Comparison of ENCODE assay signal across 7 mouse cellular contexts in genomic region chr17:47436907-47437547, GRCm38 (mm10). TPM values are rescaled to one million over a fixed set of nuclear protein-coding genes. Genes with fewer than 3 reads are reported as not detected.
DNase-seq lines count a peak whose midpoint lies in the region; ATAC-seq and TF ChIP-seq lines count a peak whose summit lies in the region.

1700001C19Rik (minus strand) TSS chr17:47437376.

- H3K9ac ChIP-seq in forebrain, embryonic 14.5 days (ENCODE audit: low read length) = peak within 1 kb of the TSS; percentile 35; the same call in 1 of the 2 replicates
- peak within 1 kb of the TSS; percentile 54 for H3K9ac ChIP-seq in liver, embryonic 15.5 days

- peaks cover 45% of the 10 kb centered on the region for H3K27me3 ChIP-seq in forebrain, embryonic 14.5 days (replicated peaks; ENCODE audit: control insufficient read depth, insufficient read depth, low read length)
- H3K27me3 ChIP-seq in liver, embryonic 15.5 days = peaks cover 44% of the 10 kb centered on the region

- TF ChIP-seq CTCF in olfactory bulb, adult 2 months (IDR thresholded peaks at IDR 0.05; ENCODE audit: insufficient read depth, low read depth, low read length) = no peak

- no peak for TF ChIP-seq POLR2A in olfactory bulb, adult 2 months (IDR thresholded peaks at IDR 0.05; ENCODE audit: insufficient read depth, low read depth, low read length)

- H3K27ac ChIP-seq in forebrain, embryonic 14.5 days (ENCODE audit: low read depth, low read length) = no peak within 1 kb of the TSS
- peak within 1 kb of the TSS; percentile 72 for H3K27ac ChIP-seq in liver, embryonic 15.5 days (replicated peaks)
- no peak within 1 kb of the TSS for H3K27ac ChIP-seq in olfactory bulb, adult 2 months (ENCODE audit: insufficient read depth, low read depth, low read length)

- no peaks in the 10 kb centered on the region for H3K9me3 ChIP-seq in forebrain, embryonic 14.5 days (replicated peaks; ENCODE audit: control insufficient read depth, low read length)
- H3K9me3 ChIP-seq in liver, embryonic 15.5 days (replicated peaks) = no peaks in the 10 kb centered on the region

- H3K4me1 ChIP-seq in forebrain, embryonic 14.5 days (ENCODE audit: control insufficient read depth, insufficient read depth, low read length) = peaks cover 6% of the 10 kb centered on the region; the same call in 1 of the 2 replicates
- peaks cover 54% of the 10 kb centered on the region for H3K4me1 ChIP-seq in liver, embryonic 15.5 days (replicated peaks)
- H3K4me1 ChIP-seq in olfactory bulb, adult 2 months (ENCODE audit: control insufficient read depth, insufficient read depth, low read length) = peaks cover 23% of the 10 kb centered on the region

- H3K4me2 ChIP-seq in forebrain, embryonic 14.5 days (ENCODE audit: low read length) = peak within 1 kb of the TSS; percentile 52
- peak within 1 kb of the TSS; percentile 69 for H3K4me2 ChIP-seq in liver, embryonic 15.5 days

- peak; percentile 18 for DNase-seq in thymus, postnatal 14 days
- DNase-seq in thymus, postnatal 36 days = no peak
- DNase-seq in forebrain, embryonic 14.5 days (ENCODE audit: low spot score) = no peak
- DNase-seq in spleen, adult 12 weeks (ENCODE audit: low spot score) = no peak

- WGBS in forebrain, embryonic 14.5 days = 2% methylated on average over 24 of the region's 25 CpGs
- 4% methylated on average over 25 of the region's 25 CpGs for WGBS in liver, embryonic 15.5 days (ENCODE audit: insufficient replicate concordance)
- 18% methylated on average over 25 of the region's 25 CpGs for WGBS in olfactory bulb, adult 2 months

- peak within 1 kb of the TSS; percentile 29 for H3K4me3 ChIP-seq in forebrain, embryonic 14.5 days (ENCODE audit: low read depth, low read length)
- H3K4me3 ChIP-seq in liver, embryonic 15.5 days (replicated peaks) = peak within 1 kb of the TSS; percentile 59
- H3K4me3 ChIP-seq in olfactory bulb, adult 2 months (ENCODE audit: insufficient read depth, low read depth, low read length) = peak within 1 kb of the TSS; percentile 26

- no peaks in the 10 kb centered on the region for H3K36me3 ChIP-seq in forebrain, embryonic 14.5 days (ENCODE audit: control insufficient read depth, insufficient read depth, low read length)
- H3K36me3 ChIP-seq in liver, embryonic 15.5 days (replicated peaks) = no peaks in the 10 kb centered on the region

- ATAC-seq in forebrain, embryonic 14.5 days = no peak
- peak; percentile 29; the same call in 1 of the 2 replicates for ATAC-seq in liver, embryonic 15.5 days (ENCODE audit: insufficient read depth)
- no peak for ATAC-seq in megakaryocyte-erythroid progenitor cell, adult 5-6 weeks (replicated peaks; ENCODE audit: low FRiP score, low TSS enrichment, poor library complexity, severe bottlenecking)

RNA-seq across cellular contexts. Expression of gene 1700001C19Rik, which starts in this region (rescaled TPM):
- 0.61 and 0.69 TPM in 2 replicates for polyA plus RNA-seq in forebrain, embryonic 14.5 days (2014; fragmentation: Nextera tagmentation; extraction: Ambion mirVana)
- 1.4 and 1.7 TPM in 2 replicates for polyA plus RNA-seq in liver, embryonic 15.5 days (2015; fragmentation: Nextera tagmentation; extraction: Ambion mirVana)
- polyA plus RNA-seq in olfactory bulb, adult 2 months (2012; ENCODE audit: insufficient read depth, insufficient read length, low replicate concordance, missing spikeins) = not detected in 2 replicates
- total RNA-seq in megakaryocyte-erythroid progenitor cell, adult 5-6 weeks (2014; fragmentation: Nextera tagmentation) = not detected in 2 replicates
- total RNA-seq in megakaryocyte-erythroid progenitor cell, adult 5-6 weeks (2017) = not detected in 2 replicates
